Mouse (Mus musculus) liver, postnatal 0 days (tissue): ENCODE results near the gene Rasgef1b.

ENCODE experiments used
- CTCF ChIP-seq: sonication (generic); IDR thresholded peaks from 2 replicates; pipeline ENCODE4 v1.5.1; 2016; ENCODE audit warnings: antibody characterized with exemption, low read depth
- EP300 ChIP-seq: IDR thresholded peaks from 2 replicates; pipeline ENCODE4 v1.6.1; 2016; ENCODE audit warnings: antibody characterized with exemption, low read depth, mild to moderate bottlenecking

- TF ChIP-seq CTCF: no peak
- TF ChIP-seq EP300: no peak
Measured at GRCm38 (mm10) chr5:99752670-99753231, 23.9 kb upstream of the Rasgef1b start.
